9 mouse cellular contexts compared by ENCODE assay signal in genomic region chr14:118566214-118566688, GRCm38 (mm10).
DNase-seq lines count a peak whose midpoint lies in the region; ATAC-seq lines count a peak whose summit lies in the region.
"Had no signal": no experiment of that assay in that cellular context is flagged by ENCODE, and none has a peak within 500 bp of the region (broad histone marks: within the 10 kb centered on the region; RNA-seq: fewer than 3 reads in every experiment).

No protein-coding gene starts in this region.

- WGBS in intestine, embryonic 16.5 days, result 33% methylated on average over 12 of the region's 12 CpGs

- DNase-seq in embryo, embryonic 10 days (ENCODE audit: low spot score), result peak; percentile 27
- no peak for DNase-seq in embryo, embryonic 11 days
- DNase-seq in lung, postnatal 4 days, result peak; percentile 21 to 29
- no peak for DNase-seq in natural killer cell, adult 2 months (ENCODE audit: low spot score in 2 of 2)
- no peak for DNase-seq in cerebellum, postnatal 36 days
- DNase-seq in gastrocnemius, postnatal 4 days (ENCODE audit: low spot score in 2 of 2), result no peak

- no peaks in the 10 kb centered on the region for H3K36me3 ChIP-seq in intestine, embryonic 16.5 days (ENCODE audit: control insufficient read depth, insufficient read depth, low read length)

- H3K4me2 ChIP-seq in intestine, embryonic 16.5 days (ENCODE audit: low read depth, low read length), result peak overlapping the region; percentile 20; the same call in 1 of the 2 replicates

- H3K4me3 ChIP-seq in brown adipose tissue, adult 24 weeks (ENCODE audit: insufficient read depth, low read depth, low read length), result peak overlapping the region; percentile 27
- H3K4me3 ChIP-seq in intestine, embryonic 16.5 days (ENCODE audit: low read length), result no peak overlapping the region
- H3K4me3 ChIP-seq: erythroblast, embryonic 14.5 days had no signal

- H3K9me3 ChIP-seq in intestine, embryonic 16.5 days (ENCODE audit: control insufficient read depth, low read length), result no peaks in the 10 kb centered on the region

- H3K27ac ChIP-seq in brown adipose tissue, adult 24 weeks (replicated peaks; ENCODE audit: low read depth, low read length), result peak overlapping the region; percentile 46; the same call in 1 of the 2 replicates
- H3K27ac ChIP-seq in intestine, embryonic 16.5 days (ENCODE audit: low read length), result no peak overlapping the region

- peaks cover 3% of the 10 kb centered on the region; the same call in 1 of the 2 replicates for H3K4me1 ChIP-seq in brown adipose tissue, adult 24 weeks (ENCODE audit: control insufficient read depth, insufficient read depth, insufficient read length, low read length)
- H3K4me1 ChIP-seq in intestine, embryonic 16.5 days (ENCODE audit: control insufficient read depth, insufficient read depth, low read length), result 0 out of 2 replicates have a peak, but pooled peaks cover 4% of the 10 kb centered on the region

- ATAC-seq in intestine, embryonic 16.5 days, result no peak

- no peaks in the 10 kb centered on the region for H3K27me3 ChIP-seq in intestine, embryonic 16.5 days (replicated peaks; ENCODE audit: control insufficient read depth, insufficient read depth, low read length)

- no peak overlapping the region for H3K9ac ChIP-seq in intestine, embryonic 16.5 days (ENCODE audit: low read depth, low read length)

Comparison
In these comparisons a context has a peak if more than half of its experiments do, and no peak if none do; other contexts are left out.
1. DNase-seq: peak in embryo, embryonic 10 days (single experiment) and lung, postnatal 4 days (2 of 2); none in embryo, embryonic 11 days (single experiment), natural killer cell, adult 2 months (0 of 2), cerebellum, postnatal 36 days (0 of 2) and gastrocnemius, postnatal 4 days (0 of 2).